Mouse (Mus musculus) layer of hippocampus, adult 2 months (tissue): ENCODE results near the gene Tnfrsf26. TPM values are rescaled to one million over a fixed set of nuclear protein-coding genes. Genes with fewer than 3 reads are reported as not detected.
A peak's percentile ranks its signal among the peaks of the same experiment; 100 is the strongest.
"Not testable (repeated sequence)": the region's sequence is repeated elsewhere in the genome, so short reads cannot be mapped to it uniquely, and the experiment has no call there.

ENCODE experiments used
- DNase-seq, 2 experiments: peaks; one replicate each; pipeline ENCODE4 v3.0.0; 2022; ENCODE audit warnings: low spot score in 2 of 2
- H3K27ac ChIP-seq: fragments of 200-600 bp; 2 replicates; pipeline ENCODE4 v1.8.1; 2022
- H3K4me3 ChIP-seq: fragments of 200-600 bp; 2 replicates; pipeline ENCODE4 v1.8.1; 2022; ENCODE audit warnings: mild to moderate bottlenecking
- CTCF ChIP-seq: fragments of 200-600 bp; conservative IDR thresholded peaks from 2 replicates; pipeline ENCODE4 v1.8.1; 2022; ENCODE audit warnings: antibody characterized with exemption, mild to moderate bottlenecking, moderate library complexity
- long read RNA-seq, 2 experiments: library from polyadenylated mRNA; stranded (forward); transcript quantifications; one replicate each; pipeline ENCODE4 v2.0.0; 2021; ENCODE audit warnings: borderline mapping rate in 2 of 2
- total RNA-seq, 2 experiments: library from RNA; stranded (reverse); gene quantifications; 2 replicates each; pipeline ENCODE4 v1.2.3; 2021

Gene Tnfrsf26
- not detected for total RNA-seq
- long read RNA-seq, experiment 1, partial matches to known transcripts, result 0 of 4 reads
- long read RNA-seq, experiment 1, other reads (novel, unspliced or antisense), result 4 of 4 reads
- long read RNA-seq, experiment 2, partial matches to known transcripts, result 0 of 1 reads
- long read RNA-seq, experiment 2, other reads (novel, unspliced or antisense), result 1 of 1 reads

- no peak for DNase-seq
- Histone ChIP-seq H3K27ac (no peak within 1 kb of the TSS), H3K4me3 (no peak within 1 kb of the TSS)
- TF ChIP-seq CTCF, result no peak
These were observed at the start of gene Tnfrsf26 for GRCm38 (mm10) chr7:143628540-143628939. TSS of gene Tnfrsf26 (minus strand) at chr7:143628722.

- no peak for TF ChIP-seq CTCF
- Histone ChIP-seq H3K27ac (no peak overlapping the region), H3K4me3 (no peak overlapping the region)
- no peak for DNase-seq
These were observed 38.1 kb upstream of the Tnfrsf26 start for GRCm38 (mm10) chr7:143666427-143667311.

- no peak for DNase-seq
- Histone ChIP-seq H3K27ac (no peak overlapping the region), H3K4me3 (no peak overlapping the region)
- no peak for TF ChIP-seq CTCF
These were observed 34.9 kb upstream of the Tnfrsf26 start for GRCm38 (mm10) chr7:143663470-143663869.

- Histone ChIP-seq H3K27ac (no peak overlapping the region), H3K4me3 (no peak overlapping the region)
- no peak for TF ChIP-seq CTCF
- DNase-seq, result no peak
These were observed 32.3 kb upstream of the Tnfrsf26 start for GRCm38 (mm10) chr7:143660797-143661196.

GRCm38 (mm10) chr7:143649769-143650346, 21.3 kb upstream of the Tnfrsf26 start:
- H3K4me3 ChIP-seq, result peak overlapping the region; percentile 59
- H3K27ac ChIP-seq, DNase-seq: not testable (repeated sequence)

GRCm38 (mm10) chr7:143649034-143649768, 20.7 kb upstream of the Tnfrsf26 start, which contains the start of gene Tnfrsf22:
TSS of gene Tnfrsf22 (minus strand) at chr7:143649661.
- peak; percentile 63 to 84 for DNase-seq
- TF ChIP-seq CTCF, result 0 out of 2 replicates have a peak, but pooled peaks have one; percentile 2
- H3K27ac ChIP-seq, result peak within 1 kb of the TSS; percentile 32; the same call in 1 of the 2 replicates
- peak within 1 kb of the TSS; percentile 59 for H3K4me3 ChIP-seq

- DNase-seq, H3K4me3 ChIP-seq, H3K27ac ChIP-seq: not testable (repeated sequence)
These were observed 15.4 kb upstream of the Tnfrsf26 start for GRCm38 (mm10) chr7:143643949-143644348.

GRCm38 (mm10) chr7:143636674-143637073, 8.2 kb upstream of the Tnfrsf26 start:
- Histone ChIP-seq H3K27ac (no peak overlapping the region), H3K4me3 (no peak overlapping the region)
- no peak for TF ChIP-seq CTCF
- DNase-seq, result no peak

GRCm38 (mm10) chr7:143631503-143631902, 3.0 kb upstream of the Tnfrsf26 start:
- H3K27ac ChIP-seq, result no peak overlapping the region
- DNase-seq, result no peak
- H3K4me3 ChIP-seq, result no peak overlapping the region
- no peak for TF ChIP-seq CTCF

- Histone ChIP-seq H3K4me3 (no peak overlapping the region), H3K27ac (no peak overlapping the region)
- no peak for DNase-seq
- no peak for TF ChIP-seq CTCF
These were observed 979 bp upstream of the Tnfrsf26 start for GRCm38 (mm10) chr7:143629501-143629900.

GRCm38 (mm10) chr7:143627555-143628286, 801 bp downstream of the Tnfrsf26 start:
- no peak for DNase-seq

GRCm38 (mm10) chr7:143626178-143626577, 2.3 kb downstream of the Tnfrsf26 start:
- H3K4me3 ChIP-seq, result no peak overlapping the region
- TF ChIP-seq CTCF, result no peak
- H3K27ac ChIP-seq, result no peak overlapping the region
- DNase-seq, result no peak

More at GRCm38 (mm10) chr7:143627555-143628286, 801 bp downstream of the Tnfrsf26 start:
- H3K27ac ChIP-seq, result no peak overlapping the region
- no peak for TF ChIP-seq CTCF
- H3K4me3 ChIP-seq, result no peak overlapping the region
